Mouse (Mus musculus) cortical plate, adult 2 months (tissue): ENCODE data around the gene Hba-a1.

Experiments used
- CTCF ChIP-seq: fragments of 200-500 bp; IDR thresholded peaks from 2 replicates; pipeline ENCODE4 v1.5.1; 2011; ENCODE audit warnings: mild to moderate bottlenecking, control low read depth, low read length; ENCODE audit not compliant: insufficient read depth; ENCODE audit errors: extremely low read depth
- POLR2A ChIP-seq: fragments of 200-500 bp; IDR thresholded peaks from 2 replicates; pipeline ENCODE4 v1.6.1; 2011; ENCODE audit warnings: mild to moderate bottlenecking, low read length, control low read depth; ENCODE audit not compliant: insufficient read depth; ENCODE audit errors: extremely low read depth

DNA sequence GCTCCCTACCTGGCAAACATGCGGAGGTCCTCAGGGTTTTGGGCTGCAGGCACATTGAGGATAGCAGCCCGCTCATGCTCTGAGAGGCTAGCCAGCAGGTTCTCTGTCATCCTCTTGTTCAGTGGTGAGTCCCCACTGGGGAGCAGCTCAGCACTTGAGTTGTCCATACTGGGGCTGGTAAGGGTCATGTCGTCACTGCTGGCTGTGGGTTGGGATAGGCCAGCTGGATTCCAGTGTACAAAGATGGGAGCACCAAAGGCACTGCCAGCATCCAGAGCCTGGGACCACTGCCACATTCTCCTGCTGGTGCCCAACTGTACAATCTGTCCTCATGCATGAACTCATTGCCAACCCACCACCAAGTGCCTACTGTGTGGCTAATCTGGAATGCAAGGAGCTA, 49.4 kb upstream of the Hba-a1 start:
- TF ChIP-seq POLR2A (no peak), CTCF (no peak)
